Mouse (Mus musculus): ENCODE results near the gene AI464131. TPM values are rescaled to one million over a fixed set of nuclear protein-coding genes. Genes with fewer than 3 reads are reported as not detected.
A peak's percentile ranks its signal among the peaks of the same experiment; 100 is the strongest.
"Not testable (repeated sequence)": the region's sequence is repeated elsewhere in the genome, so short reads cannot be mapped to it uniquely, and the experiment has no call there.

The AI464131 gene
- polyA plus RNA-seq, 1 experiment from 2014 or later, result 6.9 TPM

- H3K9ac ChIP-seq (ENCODE audit: low read length); DNase-seq (ENCODE audit: low spot score); H3K9me3 ChIP-seq (ENCODE audit: control insufficient read depth, low read length); H3K27me3 ChIP-seq (replicated peaks; ENCODE audit: control insufficient read depth, insufficient read depth, low read length); H3K27ac ChIP-seq (ENCODE audit: low read depth); H3K4me1 ChIP-seq (replicated peaks; ENCODE audit: control insufficient read depth, insufficient read depth, low read length); ATAC-seq (replicated peaks; ENCODE audit: low FRiP score, low TSS enrichment, low read depth); H3K36me3 ChIP-seq (ENCODE audit: control insufficient read depth, insufficient read depth, low read length): not testable (repeated sequence)
- 71% methylated on average over 3 of the region's 3 CpGs for WGBS
- Histone ChIP-seq H3K4me2 (ENCODE audit: low read length) (peak overlapping the region; percentile 80), H3K4me3 (ENCODE audit: low read depth, low read length) (peak overlapping the region; percentile 81; the same call in 1 of the 2 replicates)
These were observed 39.7 kb downstream of the AI464131 start for GRCm38 (mm10) chr4:41463051-41463738.

- 97% methylated on average over 1 of the region's 1 CpGs for WGBS
- Histone ChIP-seq H3K27ac (ENCODE audit: low read depth) (no peak overlapping the region), H3K9me3 (ENCODE audit: control insufficient read depth, low read length) (no peaks in the 10 kb centered on the region), H3K36me3 (ENCODE audit: control insufficient read depth, insufficient read depth, low read length) (no peaks in the 10 kb centered on the region), H3K27me3 (replicated peaks; ENCODE audit: control insufficient read depth, insufficient read depth, low read length) (no peaks in the 10 kb centered on the region), H3K4me2 (ENCODE audit: low read length) (no peak overlapping the region), H3K9ac (ENCODE audit: low read length) (no peak overlapping the region), H3K4me1 (replicated peaks; ENCODE audit: control insufficient read depth, insufficient read depth, low read length) (peaks cover 9% of the 10 kb centered on the region), H3K4me3 (ENCODE audit: low read depth, low read length) (no peak overlapping the region)
- DNase-seq (ENCODE audit: low spot score) (no peak), ATAC-seq (replicated peaks; ENCODE audit: low FRiP score, low TSS enrichment, low read depth) (no peak)
These were observed 42.2 kb downstream of the AI464131 start for GRCm38 (mm10) chr4:41460690-41461089.

- Histone ChIP-seq H3K36me3 (ENCODE audit: control insufficient read depth, insufficient read depth, low read length) (no peaks in the 10 kb centered on the region), H3K27me3 (replicated peaks; ENCODE audit: control insufficient read depth, insufficient read depth, low read length) (no peaks in the 10 kb centered on the region), H3K27ac (ENCODE audit: low read depth) (no peak overlapping the region), H3K9me3 (ENCODE audit: control insufficient read depth, low read length) (no peaks in the 10 kb centered on the region), H3K9ac (ENCODE audit: low read length) (no peak overlapping the region), H3K4me3 (ENCODE audit: low read depth, low read length) (no peak overlapping the region), H3K4me1 (replicated peaks; ENCODE audit: control insufficient read depth, insufficient read depth, low read length) (no peaks in the 10 kb centered on the region), H3K4me2 (ENCODE audit: low read length) (no peak overlapping the region)
- DNase-seq (ENCODE audit: low spot score) (no peak), ATAC-seq (replicated peaks; ENCODE audit: low FRiP score, low TSS enrichment, low read depth) (no peak)
- 89% methylated on average over 3 of the region's 3 CpGs for WGBS
These were observed 55.3 kb downstream of the AI464131 start for GRCm38 (mm10) chr4:41447595-41447994.

Other genes with a start within 250 kb of the AI464131 start
- 55.1 TPM in 2 replicates for gene Ubap2, start 227.9 kb downstream of the AI464131 start, polyA plus RNA-seq (2014; fragmentation: Nextera tagmentation; extraction: Ambion mirVana)
- gene Dcaf12, start 188.2 kb downstream of the AI464131 start, polyA plus RNA-seq (2014; fragmentation: Nextera tagmentation; extraction: Ambion mirVana), result 44.2 and 44.9 TPM in 2 replicates
- gene Ubap1, start 154.1 kb downstream of the AI464131 start, polyA plus RNA-seq (2014; fragmentation: Nextera tagmentation; extraction: Ambion mirVana), result 50.5 and 54.8 TPM in 2 replicates
- 5.9 and 7.4 TPM in 2 replicates for gene Kif24, start 38.2 kb downstream of the AI464131 start, polyA plus RNA-seq (2014; fragmentation: Nextera tagmentation; extraction: Ambion mirVana)
- gene Nudt2, start 37.9 kb downstream of the AI464131 start, polyA plus RNA-seq (2014; fragmentation: Nextera tagmentation; extraction: Ambion mirVana), result 57.7 and 58.7 TPM in 2 replicates
- gene 1110017D15Rik, start 14.3 kb upstream of the AI464131 start, polyA plus RNA-seq (2014; fragmentation: Nextera tagmentation; extraction: Ambion mirVana), result 0.61 and 0.83 TPM in 2 replicates
- 2.2 TPM in 2 replicates for gene Fam219a, start 66.5 kb upstream of the AI464131 start, polyA plus RNA-seq (2014; fragmentation: Nextera tagmentation; extraction: Ambion mirVana)
- gene Dnaic1, start 66.7 kb upstream of the AI464131 start, polyA plus RNA-seq (2014; fragmentation: Nextera tagmentation; extraction: Ambion mirVana), result 3.4 and 4.9 TPM in 2 replicates
- gene Enho, start 137.2 kb upstream of the AI464131 start, polyA plus RNA-seq (2014; fragmentation: Nextera tagmentation; extraction: Ambion mirVana), result 13.6 and 14.8 TPM in 2 replicates
- gene Cntfr, start 194.0 kb upstream of the AI464131 start, polyA plus RNA-seq (2014; fragmentation: Nextera tagmentation; extraction: Ambion mirVana), result 5.2 and 6.2 TPM in 2 replicates
- gene Il11ra1, start 196.9 kb upstream of the AI464131 start, polyA plus RNA-seq (2014; fragmentation: Nextera tagmentation; extraction: Ambion mirVana), result 130 and 143 TPM in 2 replicates
- gene Rpp25l, start 210.5 kb upstream of the AI464131 start, polyA plus RNA-seq (2014; fragmentation: Nextera tagmentation; extraction: Ambion mirVana), result 71.9 and 76.4 TPM in 2 replicates
- 123 and 124 TPM in 2 replicates for gene Dctn3, start 220.1 kb upstream of the AI464131 start, polyA plus RNA-seq (2014; fragmentation: Nextera tagmentation; extraction: Ambion mirVana)
- not detected in 2 replicates for gene Arid3c, start 228.1 kb upstream of the AI464131 start, polyA plus RNA-seq (2014; fragmentation: Nextera tagmentation; extraction: Ambion mirVana)